Mouse (Mus musculus) liver, adult 2 months (tissue): ENCODE measurements around the gene Hoxc8. TPM values are rescaled to one million over a fixed set of nuclear protein-coding genes. Genes with fewer than 3 reads are reported as not detected.

ENCODE experiments used
- DNase-seq: peaks from one replicate; pipeline ENCODE4 v3.0.0-alpha.2; 2011; ENCODE audit warnings: low read depth, low spot score; ENCODE audit errors: extremely low read depth
- H3K27ac ChIP-seq: fragments of 200-500 bp; replicated peaks from 2 replicates; pipeline ENCODE4 v1.5.1; 2012; ENCODE audit warnings: low read depth, mild to moderate bottlenecking, control low read depth, inconsistent platforms, low read length; ENCODE audit not compliant: insufficient read depth
- H3K27me3 ChIP-seq: fragments of 200-500 bp; 2 replicates; pipeline ENCODE4 v1.6.1; 2012; ENCODE audit warnings: mild to moderate bottlenecking, moderate library complexity, low read length, inconsistent platforms; ENCODE audit not compliant: control insufficient read depth, insufficient read depth
- H3K36me3 ChIP-seq: fragments of 200-500 bp; 2 replicates; pipeline ENCODE4 v1.6.1; 2012; ENCODE audit warnings: low read length, inconsistent platforms; ENCODE audit not compliant: control insufficient read depth, insufficient read depth
- H3K4me1 ChIP-seq: fragments of 200-500 bp; 2 replicates; pipeline ENCODE4 v1.6.1; 2011; ENCODE audit warnings: low read length; ENCODE audit not compliant: control insufficient read depth, insufficient read depth
- H3K4me3 ChIP-seq: fragments of 200-500 bp; 2 replicates; pipeline ENCODE4 v1.5.1; 2011; ENCODE audit warnings: low read depth, mild to moderate bottlenecking, control low read depth, low read length, moderate library complexity; ENCODE audit not compliant: insufficient read depth
- H3K79me2 ChIP-seq: fragments of 200-500 bp; 2 replicates; pipeline ENCODE4 v1.6.1; 2012; ENCODE audit warnings: inconsistent platforms, mild to moderate bottlenecking, low read length, moderate library complexity; ENCODE audit not compliant: control insufficient read depth, insufficient read depth
- H3K9ac ChIP-seq: fragments of 200-500 bp; 2 replicates; pipeline ENCODE4 v1.6.1; 2012; ENCODE audit warnings: low read depth, mild to moderate bottlenecking, control low read depth, inconsistent platforms, low read length
- CTCF ChIP-seq: fragments of 200-500 bp; IDR thresholded peaks from 2 replicates; pipeline ENCODE4 v1.5.1; 2011; ENCODE audit warnings: low read depth, low read length, control low read depth
- POLR2A ChIP-seq: fragments of 200-500 bp; IDR thresholded peaks from 2 replicates; pipeline ENCODE4 v1.6.1; 2011; ENCODE audit warnings: low read length, control low read depth; ENCODE audit not compliant: insufficient read depth; ENCODE audit errors: extremely low read depth
- WGBS: fragments of 180-500 bp; shearing (Covaris S2); methylation state at CpG from one replicate; pipeline ENCODE4 v1.1.7; 2018; 5-methylcytosine and 5-hydroxymethylcytosine counted together
- polyA plus RNA-seq: library from polyadenylated mRNA; depleted of rRNA; stranded (reverse); fragments of >200 nt; gene quantifications from 2 replicates; pipeline ENCODE4 v1.2.3, GENCODE M21; 2012
- total RNA-seq: library from RNA; depleted of rRNA; stranded (reverse); fragments of >200 nt; gene quantifications from 2 replicates; pipeline ENCODE4 v1.2.3, GENCODE M21; 2014

Gene Hoxc8
- total and polyA plus RNA-seq, 2 experiments = not detected

- TF ChIP-seq CTCF (peak; percentile 86), POLR2A (no peak)
- WGBS = 4% methylated on average over 17 of the region's 17 CpGs
- Histone ChIP-seq H3K4me3 (no peak overlapping the region), H3K36me3 (no peaks in the 10 kb centered on the region), H3K9ac (no peak overlapping the region), H3K27ac (no peak overlapping the region), H3K79me2 (no peaks in the 10 kb centered on the region), H3K27me3 (peaks cover 31% of the 10 kb centered on the region), H3K4me1 (no peaks in the 10 kb centered on the region)
- DNase-seq = peak; percentile 32
Measured at GRCm38 (mm10) chr15:103013238-103013984, 23.0 kb downstream of the Hoxc8 start.

- no peaks in the 10 kb centered on the region for H3K4me1 ChIP-seq
- H3K27ac ChIP-seq = no peak overlapping the region
- no peaks in the 10 kb centered on the region for H3K79me2 ChIP-seq
- no peak for DNase-seq
- no peak overlapping the region for H3K4me3 ChIP-seq
- no peak for TF ChIP-seq CTCF
- TF ChIP-seq POLR2A = no peak
- no peaks in the 10 kb centered on the region for H3K36me3 ChIP-seq
- no peak overlapping the region for H3K9ac ChIP-seq
- peaks cover 31% of the 10 kb centered on the region for H3K27me3 ChIP-seq
- 4% methylated on average over 56 of the region's 57 CpGs for WGBS
Measured at GRCm38 (mm10) chr15:103014166-103015008, 24.0 kb downstream of the Hoxc8 start.

GRCm38 (mm10) chr15:103015009-103015399 lies 24.6 kb downstream of the Hoxc8 start:
- Histone ChIP-seq H3K79me2 (no peaks in the 10 kb centered on the region), H3K27me3 (peaks cover 30% of the 10 kb centered on the region), H3K4me1 (no peaks in the 10 kb centered on the region), H3K36me3 (no peaks in the 10 kb centered on the region), H3K9ac (no peak overlapping the region), H3K4me3 (no peak overlapping the region), H3K27ac (no peak overlapping the region)
- no peak for TF ChIP-seq POLR2A
- no peak for TF ChIP-seq CTCF
- DNase-seq = no peak
- WGBS = 5% methylated on average over 28 of the region's 28 CpGs

GRCm38 (mm10) chr15:103015406-103016166 lies 25.2 kb downstream of the Hoxc8 start:
- no peaks in the 10 kb centered on the region for H3K4me1 ChIP-seq
- H3K9ac ChIP-seq = no peak overlapping the region
- no peaks in the 10 kb centered on the region for H3K36me3 ChIP-seq
- no peak for DNase-seq
- 14% methylated on average over 19 of the region's 19 CpGs for WGBS
- H3K4me3 ChIP-seq = no peak overlapping the region
- no peak for TF ChIP-seq CTCF
- TF ChIP-seq POLR2A = no peak
- H3K27ac ChIP-seq = no peak overlapping the region
- no peaks in the 10 kb centered on the region for H3K79me2 ChIP-seq
- peaks cover 27% of the 10 kb centered on the region for H3K27me3 ChIP-seq

- TF ChIP-seq POLR2A = no peak
- no peak for TF ChIP-seq CTCF
- Histone ChIP-seq H3K4me3 (no peak within 1 kb of the TSS), H3K9ac (no peak within 1 kb of the TSS), H3K79me2 (no peaks in the 10 kb centered on the region), H3K27ac (no peak within 1 kb of the TSS), H3K4me1 (no peaks in the 10 kb centered on the region), H3K36me3 (no peaks in the 10 kb centered on the region), H3K27me3 (peaks cover 18% of the 10 kb centered on the region)
- no peak for DNase-seq
- 20% methylated on average over 9 of the region's 9 CpGs for WGBS
Measured at GRCm38 (mm10) chr15:103018636-103019035, 28.2 kb downstream of the Hoxc8 start, which contains the start of gene Hoxc4. Gene Hoxc4, plus strand, starts transcription at chr15:103018934.
